Mouse (Mus musculus): ENCODE data around the gene Calhm1. TPM values are rescaled to one million over a fixed set of nuclear protein-coding genes. Genes with fewer than 3 reads are reported as not detected.
"Not testable (repeated sequence)": the region's sequence is repeated elsewhere in the genome, so short reads cannot be mapped to it uniquely, and the experiment has no call there.

Calhm1 gene
- total RNA-seq, 1 experiment from 2014 or later = not detected

DNA sequence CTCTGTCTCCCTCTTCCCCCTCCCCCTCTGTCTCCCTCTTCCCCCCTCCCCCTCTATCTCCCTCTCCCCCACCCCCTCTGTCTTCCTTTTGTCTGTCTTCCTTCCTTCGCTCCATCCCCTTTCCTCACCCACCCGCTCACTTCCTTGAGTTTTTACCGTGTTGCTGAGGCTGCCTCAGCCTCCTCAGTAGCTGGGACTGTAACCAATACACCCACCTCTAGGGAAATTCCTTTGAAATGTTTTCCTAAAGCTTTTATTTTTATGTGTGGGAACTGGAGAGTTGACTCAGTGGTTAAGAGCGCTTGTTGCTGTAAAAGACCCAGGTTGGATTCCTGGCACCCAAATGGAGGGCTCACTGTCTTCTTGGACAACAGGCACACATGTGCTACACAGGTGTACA, 17.6 kb upstream of the Calhm1 start:
- no peak for ATAC-seq (replicated peaks; ENCODE audit: insufficient number of reproducible peaks, low FRiP score, low TSS enrichment, poor library complexity, severe bottlenecking)

DNA sequence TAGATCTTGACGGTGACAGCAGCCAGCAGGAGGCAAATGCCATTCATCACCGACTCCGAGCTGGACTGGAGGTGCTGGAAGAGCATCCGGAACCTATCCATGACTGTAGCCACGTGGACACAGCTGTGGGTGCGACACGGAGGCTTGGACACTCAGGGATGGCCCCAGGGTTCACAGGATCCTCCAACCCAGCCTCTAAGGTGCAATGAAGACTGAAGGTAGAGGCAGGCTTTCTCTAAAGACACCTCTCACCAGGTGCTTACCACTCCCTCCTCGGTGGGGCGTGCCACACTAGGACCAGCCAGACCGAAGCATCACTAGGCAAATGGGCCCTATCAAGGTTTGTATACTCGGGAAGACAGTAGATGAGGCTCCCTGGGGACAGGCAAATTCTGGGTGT, 13.6 kb upstream of the Calhm1 start, which contains the start of gene Calhm3:
Gene Calhm3 (minus strand): TSS at position 101 of the 400 bp plus-strand sequence.
- no peak for ATAC-seq (replicated peaks; ENCODE audit: insufficient number of reproducible peaks, low FRiP score, low TSS enrichment, poor library complexity, severe bottlenecking)

DNA sequence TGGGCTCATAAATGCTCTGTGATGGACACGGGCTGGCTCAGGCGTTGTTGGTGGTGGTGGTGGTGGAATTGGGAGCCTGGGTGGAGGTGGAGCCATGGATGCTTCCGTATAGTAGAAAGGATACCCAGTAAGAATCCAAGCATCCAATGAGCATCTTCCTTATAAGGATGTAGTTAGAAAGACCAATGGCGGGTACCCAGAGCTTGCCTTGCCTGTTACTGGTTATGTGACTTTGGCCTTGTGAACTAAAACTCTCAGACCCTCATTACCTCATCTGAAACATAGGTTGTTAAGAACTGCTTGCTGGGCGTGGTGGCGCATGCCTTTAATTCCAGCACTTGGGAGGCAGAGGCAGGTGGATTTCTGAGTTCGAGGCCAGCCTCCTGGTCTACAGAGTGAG, 9.7 kb upstream of the Calhm1 start:
- ATAC-seq (replicated peaks; ENCODE audit: insufficient number of reproducible peaks, low FRiP score, low TSS enrichment, poor library complexity, severe bottlenecking) = no peak

DNA sequence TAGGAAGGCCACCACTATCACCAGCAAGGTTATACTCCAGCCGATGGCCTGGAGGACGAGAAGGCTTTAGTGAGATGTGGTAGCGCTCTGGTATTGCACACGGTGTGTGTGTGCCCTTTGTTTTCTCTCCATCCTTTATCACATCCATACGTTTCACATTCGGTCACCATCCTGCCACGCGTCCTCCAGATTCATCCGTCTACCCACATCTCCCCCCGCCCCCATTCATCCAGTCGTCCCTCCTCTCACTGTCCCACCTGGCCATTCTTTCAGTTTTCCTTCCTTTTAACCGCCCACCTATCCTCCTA, 8.0 kb upstream of the Calhm1 start:
- ATAC-seq (replicated peaks; ENCODE audit: insufficient number of reproducible peaks, low FRiP score, low TSS enrichment, poor library complexity, severe bottlenecking) = no peak

DNA sequence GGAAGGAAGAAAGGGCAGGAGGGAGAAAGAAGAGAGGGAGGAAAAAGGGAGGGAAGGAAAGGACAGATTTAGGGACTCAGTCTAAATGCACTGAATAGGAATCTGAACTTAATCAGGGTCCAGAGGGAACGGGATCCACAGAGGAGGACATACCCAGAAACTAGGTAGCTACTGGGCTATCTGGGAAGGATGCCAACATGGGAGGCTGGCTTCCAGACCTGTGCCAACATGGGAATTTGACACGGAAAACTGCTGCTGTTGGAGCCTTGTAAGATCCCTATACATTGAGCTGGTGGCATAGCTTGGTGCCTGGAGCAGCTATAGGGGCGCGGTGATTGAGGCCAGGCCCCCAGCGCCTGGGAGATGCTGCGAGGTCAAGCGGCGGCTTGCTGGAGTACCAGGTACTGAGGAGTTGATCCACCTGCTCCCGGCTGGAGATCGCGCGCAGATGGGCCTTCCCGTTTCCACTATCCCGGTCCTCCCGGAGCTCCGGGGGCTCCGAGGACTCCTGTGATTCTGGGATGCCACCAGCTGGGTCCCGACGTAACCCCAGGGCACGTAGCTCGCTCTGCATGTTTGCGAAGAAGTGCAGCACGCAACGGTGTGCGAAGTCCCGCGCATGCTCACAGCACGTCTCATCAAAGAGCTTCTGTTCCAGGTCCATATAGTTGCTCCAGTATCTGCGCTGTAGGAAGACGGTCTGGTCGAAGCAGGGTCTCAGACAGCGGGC, 7.4 kb upstream of the Calhm1 start:
- no peak; the same call in 1 of the 2 replicates for ATAC-seq (replicated peaks; ENCODE audit: insufficient number of reproducible peaks, low FRiP score, low TSS enrichment, poor library complexity, severe bottlenecking)

DNA sequence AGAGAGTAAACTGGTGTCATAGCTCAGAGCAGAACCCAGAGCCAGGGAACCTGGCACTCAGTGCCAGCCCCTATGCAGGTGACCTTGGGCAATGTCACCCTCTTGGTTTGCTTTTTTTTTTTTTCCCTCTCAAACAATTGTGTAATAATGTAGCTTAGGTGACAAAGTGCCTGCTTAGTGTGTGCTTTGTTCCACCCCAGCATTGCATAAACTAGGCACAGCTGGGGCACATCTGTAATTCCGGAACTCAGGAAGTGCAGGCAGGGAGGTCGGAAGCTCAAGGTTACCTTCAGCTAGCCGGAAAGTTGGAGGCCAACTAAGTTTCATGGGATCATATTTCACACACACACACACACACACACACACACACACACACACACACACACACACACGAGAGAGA, 5.8 kb upstream of the Calhm1 start:
- ATAC-seq (replicated peaks; ENCODE audit: insufficient number of reproducible peaks, low FRiP score, low TSS enrichment, poor library complexity, severe bottlenecking) = no peak

DNA sequence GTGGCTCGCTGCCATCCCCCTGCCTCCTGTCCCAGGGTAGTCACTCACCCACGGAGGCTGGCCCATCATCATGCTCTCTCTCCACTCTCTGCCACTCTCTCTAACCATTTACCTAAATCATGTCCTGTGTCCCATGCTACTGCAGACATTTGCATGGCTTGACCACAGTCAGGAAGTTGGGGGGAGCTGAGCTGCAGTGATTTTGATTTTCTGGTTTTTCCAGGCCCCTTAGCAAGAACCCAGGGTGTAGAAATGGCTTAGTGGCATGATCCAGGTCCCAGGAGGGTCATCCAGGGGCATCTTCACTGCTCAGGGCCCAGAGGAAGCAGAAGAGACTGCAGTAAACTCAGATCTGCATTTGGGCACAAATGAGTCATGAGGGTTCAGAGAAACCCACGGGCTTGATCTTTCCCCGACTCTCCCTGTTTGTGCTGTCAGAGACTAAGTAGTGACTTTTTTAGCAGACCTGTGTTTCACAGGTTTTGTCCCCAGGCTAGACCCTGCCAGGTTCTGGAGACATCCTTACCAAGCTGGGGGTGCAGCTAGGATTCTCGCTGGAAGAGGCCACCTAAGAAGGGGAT, 4.3 kb upstream of the Calhm1 start:
- no peak for ATAC-seq (replicated peaks; ENCODE audit: insufficient number of reproducible peaks, low FRiP score, low TSS enrichment, poor library complexity, severe bottlenecking)

DNA sequence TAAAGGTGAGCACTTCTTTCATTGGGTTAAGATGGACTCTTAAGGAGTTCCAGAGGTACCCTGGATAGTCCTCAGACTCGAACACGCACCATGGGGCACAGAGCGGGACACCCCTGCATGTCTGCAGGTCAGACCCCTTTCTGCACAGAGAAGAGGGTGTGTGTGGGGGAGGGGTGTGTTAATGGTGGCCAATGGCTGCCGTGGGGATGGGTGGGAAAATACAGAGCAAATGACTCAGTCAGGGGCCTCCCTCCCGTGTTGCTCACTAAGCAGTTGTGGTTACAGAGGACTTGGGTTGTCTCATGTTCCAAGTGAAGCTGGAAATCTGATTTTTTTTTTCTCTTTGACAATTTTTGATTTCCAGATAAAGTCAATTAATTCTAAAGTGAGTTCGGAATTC, 1.6 kb downstream of the Calhm1 start:
- no peak for ATAC-seq (replicated peaks; ENCODE audit: insufficient number of reproducible peaks, low FRiP score, low TSS enrichment, poor library complexity, severe bottlenecking)

DNA sequence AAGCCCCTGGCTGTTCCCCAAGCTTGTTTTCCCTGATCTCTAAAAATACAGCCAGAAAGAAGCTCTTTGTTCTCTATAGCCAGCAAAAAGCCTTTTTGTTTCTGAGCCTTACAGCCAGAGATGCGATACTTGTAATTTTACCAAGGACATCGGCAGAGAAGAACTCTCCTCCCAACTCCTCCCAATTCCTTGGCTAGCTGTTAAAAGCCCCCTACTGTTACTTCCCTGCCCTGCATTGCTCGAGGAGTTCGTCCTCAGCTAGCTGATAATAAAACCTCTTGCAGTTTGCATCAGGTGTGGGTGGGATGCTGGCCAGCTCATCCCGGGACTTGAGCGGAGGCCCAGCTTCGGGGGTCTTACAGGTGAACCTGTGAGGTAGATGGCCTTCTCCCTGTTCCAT, 4.4 kb downstream of the Calhm1 start:
- ATAC-seq (replicated peaks; ENCODE audit: insufficient number of reproducible peaks, low FRiP score, low TSS enrichment, poor library complexity, severe bottlenecking) = not testable (repeated sequence)

DNA sequence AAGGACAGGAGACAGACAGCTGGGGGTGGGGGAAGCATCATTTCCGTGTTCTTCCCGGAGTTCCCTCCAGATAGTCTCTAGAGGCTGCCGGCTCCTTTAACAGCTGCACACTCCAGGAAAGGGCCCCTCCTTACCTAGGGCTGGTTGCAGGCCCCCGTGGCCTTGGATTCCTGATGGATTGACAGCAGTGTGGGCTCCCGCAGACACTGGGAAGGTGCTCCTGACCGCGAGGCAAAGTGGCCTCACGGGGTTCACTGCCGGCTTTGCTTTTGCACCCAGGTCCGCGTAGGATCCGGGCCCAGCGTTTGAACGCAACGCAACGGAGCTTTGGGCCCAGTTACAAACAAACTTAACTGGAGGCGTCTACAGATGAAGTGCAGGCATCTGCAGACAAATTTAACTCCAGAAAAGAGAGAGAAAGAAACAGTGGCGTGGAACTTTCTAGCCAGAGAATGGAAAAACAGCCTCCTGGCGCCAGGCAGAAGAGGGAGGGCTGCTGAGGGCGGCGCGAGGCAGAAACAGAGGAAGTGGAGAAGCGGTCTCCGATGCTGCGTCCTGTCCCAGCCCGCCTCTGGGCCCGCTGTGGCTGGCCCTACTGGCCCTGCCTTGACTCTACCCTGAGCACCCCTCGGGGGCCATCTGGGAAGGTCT, 6.2 kb downstream of the Calhm1 start, which contains the start of gene Calhm2:
Gene Calhm2 (minus strand): TSS at position 524 of the 651 bp plus-strand sequence.
- ATAC-seq (replicated peaks; ENCODE audit: insufficient number of reproducible peaks, low FRiP score, low TSS enrichment, poor library complexity, severe bottlenecking) = peak; percentile 36; the same call in 1 of the 2 replicates

DNA sequence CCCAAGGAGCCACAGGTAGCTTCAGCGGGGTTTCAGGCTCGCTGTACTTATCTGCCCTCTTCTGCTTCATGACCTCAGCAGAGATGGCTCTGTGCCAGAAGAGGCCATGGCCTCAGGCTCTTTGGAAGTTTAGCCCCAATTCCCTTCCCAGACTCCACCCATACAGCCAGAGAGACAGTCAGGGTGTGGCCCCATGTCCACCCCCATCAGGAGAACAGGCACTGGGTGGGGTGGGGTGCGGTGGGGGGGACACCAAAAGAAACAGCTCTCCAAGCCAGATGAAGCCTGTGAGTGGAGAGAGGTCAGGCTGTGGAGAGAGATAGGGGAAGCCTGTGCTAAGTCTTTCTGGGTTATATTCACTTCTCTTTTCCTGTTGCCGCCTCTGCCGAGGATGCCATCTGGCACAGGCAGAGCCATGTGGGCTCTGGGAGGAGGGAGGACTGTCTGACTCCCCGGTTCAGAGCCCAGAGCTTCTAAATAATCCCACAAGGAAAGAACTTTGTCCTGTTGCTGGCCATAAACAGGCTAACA, 6.9 kb downstream of the Calhm1 start:
- ATAC-seq (replicated peaks; ENCODE audit: insufficient number of reproducible peaks, low FRiP score, low TSS enrichment, poor library complexity, severe bottlenecking) = peak; percentile 41

DNA sequence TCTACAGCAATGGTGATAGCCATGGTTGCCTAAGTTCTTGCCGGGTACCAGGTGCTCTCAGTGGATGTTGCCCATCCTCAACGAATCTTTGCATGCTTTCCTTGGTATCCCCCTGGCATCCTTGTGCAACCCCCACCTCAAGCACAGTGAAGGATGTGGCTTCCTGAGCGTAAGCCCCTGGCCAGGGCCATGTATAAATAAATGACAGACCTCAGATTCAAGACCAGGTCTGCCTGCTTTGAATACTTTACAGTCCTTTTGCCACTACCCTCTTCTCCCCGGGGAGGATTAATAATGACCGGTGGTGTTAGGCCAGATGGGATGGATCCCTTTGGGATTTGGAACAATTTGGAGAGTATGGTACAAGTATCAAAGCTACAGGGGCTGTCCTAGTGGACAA, 7.9 kb downstream of the Calhm1 start:
- ATAC-seq (replicated peaks; ENCODE audit: insufficient number of reproducible peaks, low FRiP score, low TSS enrichment, poor library complexity, severe bottlenecking) = no peak

DNA sequence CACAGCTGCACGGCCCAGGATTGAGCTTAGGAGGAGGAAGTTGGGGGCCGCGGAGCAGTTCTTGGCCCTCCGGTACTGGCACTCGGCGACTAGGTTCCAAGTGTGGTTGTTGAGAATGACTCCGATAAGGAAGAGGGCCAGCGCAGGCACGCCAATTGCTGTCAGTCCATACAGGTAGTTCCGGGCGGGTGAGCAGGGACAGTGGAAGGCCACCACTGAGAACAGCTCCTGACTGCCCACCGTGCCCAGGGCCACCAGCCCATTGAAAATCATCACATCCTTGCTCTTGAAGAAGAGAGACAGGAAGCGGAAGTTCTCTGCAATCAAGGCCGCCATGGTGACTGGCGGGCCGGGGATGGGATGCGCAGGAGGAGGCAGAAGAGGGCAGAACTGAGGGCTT, 8.5 kb downstream of the Calhm1 start:
- ATAC-seq (replicated peaks; ENCODE audit: insufficient number of reproducible peaks, low FRiP score, low TSS enrichment, poor library complexity, severe bottlenecking) = no peak

DNA sequence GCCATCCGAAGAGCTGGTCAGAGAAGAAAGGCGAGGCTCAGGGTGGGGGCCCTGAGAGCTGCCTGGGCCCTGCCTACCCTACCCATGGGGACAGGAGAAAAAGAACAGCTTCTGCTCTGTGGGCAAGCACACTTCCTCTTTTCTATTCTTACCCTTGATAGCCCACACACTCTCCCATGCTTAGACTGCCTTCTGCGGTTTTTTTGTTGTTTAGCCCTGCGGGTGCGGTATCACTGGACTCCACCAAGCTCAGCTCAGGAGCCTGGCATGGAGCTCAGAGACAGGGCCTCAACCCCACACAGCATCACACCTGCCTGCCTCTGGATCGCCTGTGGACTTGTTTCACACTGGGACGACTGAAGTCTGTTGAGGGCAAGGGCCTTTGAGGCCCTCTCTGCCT, 10.9 kb downstream of the Calhm1 start:
- peak; percentile 86 for ATAC-seq (replicated peaks; ENCODE audit: insufficient number of reproducible peaks, low FRiP score, low TSS enrichment, poor library complexity, severe bottlenecking)

DNA sequence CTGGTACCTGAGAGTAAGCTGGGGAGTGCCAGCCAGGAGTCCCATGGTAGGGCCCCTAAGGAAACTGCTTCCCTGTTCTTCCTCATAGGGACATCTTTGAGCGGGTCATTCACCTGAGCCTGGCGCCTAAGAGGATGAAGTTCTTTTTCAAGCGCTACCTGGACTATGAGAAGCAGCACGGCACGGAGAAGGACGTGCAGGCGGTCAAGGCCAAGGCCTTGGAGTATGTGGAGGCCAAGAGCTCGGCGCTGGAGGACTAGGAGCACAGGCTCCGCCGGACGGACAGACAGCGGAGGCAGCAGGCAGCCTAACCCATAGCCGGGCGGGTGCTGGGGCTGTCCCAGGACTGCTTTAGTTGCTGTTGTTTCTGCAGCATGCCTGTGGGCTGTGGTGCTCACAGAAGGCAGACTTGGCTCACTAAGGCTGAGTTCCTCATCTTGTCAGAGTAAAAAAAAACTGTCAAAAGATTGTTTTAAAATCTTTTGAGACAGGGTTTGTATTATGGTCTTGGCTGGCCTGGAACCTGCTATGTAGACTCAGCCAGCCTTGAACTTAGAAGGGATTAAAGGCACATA, 13.4 kb downstream of the Calhm1 start:
- ATAC-seq (replicated peaks; ENCODE audit: insufficient number of reproducible peaks, low FRiP score, low TSS enrichment, poor library complexity, severe bottlenecking) = no peak

DNA sequence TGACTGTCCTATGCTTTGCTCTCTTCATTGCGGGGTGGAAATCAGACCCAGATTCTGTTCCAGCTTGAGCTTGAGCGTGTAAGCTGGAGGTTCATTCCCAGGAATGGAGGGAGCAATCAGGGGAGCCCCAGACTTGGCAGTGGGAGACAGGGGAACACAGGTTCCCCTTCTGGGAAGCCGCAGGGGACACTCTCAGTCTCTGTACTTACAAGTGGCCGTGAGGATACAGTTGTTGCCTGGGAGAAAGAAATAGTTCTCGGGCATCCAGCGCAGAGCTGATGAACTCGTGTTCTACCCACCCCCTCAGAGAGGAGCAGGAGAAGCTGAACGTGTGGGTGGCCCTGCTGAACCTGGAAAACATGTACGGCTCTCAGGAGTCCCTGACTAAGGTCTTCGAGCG, 15.2 kb downstream of the Calhm1 start:
- ATAC-seq (replicated peaks; ENCODE audit: insufficient number of reproducible peaks, low FRiP score, low TSS enrichment, poor library complexity, severe bottlenecking) = no peak

DNA sequence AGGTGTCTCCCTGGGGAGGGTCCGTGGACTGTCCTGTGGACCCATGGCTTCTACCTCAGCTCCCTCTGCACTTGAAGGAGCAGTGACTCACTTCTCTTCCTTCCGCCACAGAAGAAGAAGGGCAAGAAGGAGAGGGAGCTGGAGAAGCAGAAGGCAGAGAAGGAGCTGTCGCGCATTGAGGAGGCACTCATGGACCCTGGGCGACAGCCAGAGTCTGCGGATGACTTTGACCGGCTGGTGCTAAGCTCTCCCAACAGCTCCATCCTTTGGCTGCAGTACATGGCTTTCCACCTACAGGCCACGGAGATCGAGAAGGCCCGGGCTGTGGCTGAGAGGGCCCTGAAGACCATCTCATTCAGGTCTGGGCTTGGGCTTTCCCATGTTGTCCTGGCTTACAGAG, 15.9 kb downstream of the Calhm1 start:
- no peak for ATAC-seq (replicated peaks; ENCODE audit: insufficient number of reproducible peaks, low FRiP score, low TSS enrichment, poor library complexity, severe bottlenecking)

DNA sequence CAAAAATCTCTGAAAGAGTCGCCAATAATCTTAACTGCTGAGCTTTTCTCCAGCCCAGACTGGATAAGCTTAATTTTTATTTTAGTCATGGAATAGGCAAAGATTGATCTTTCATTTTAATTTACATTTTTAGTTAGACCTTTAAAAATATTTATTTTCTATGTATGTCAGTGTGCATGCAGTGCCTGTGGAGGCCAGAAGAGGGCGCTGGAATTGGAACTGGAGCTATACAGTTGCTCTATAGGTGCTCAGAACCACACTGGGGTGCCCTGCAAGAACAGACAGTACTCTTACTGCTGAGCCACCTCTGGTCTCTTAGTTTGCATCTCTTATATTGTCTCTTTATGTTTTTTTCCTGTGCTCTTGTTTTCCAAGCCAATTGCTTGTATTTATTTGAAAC, 21.3 kb downstream of the Calhm1 start:
- ATAC-seq (replicated peaks; ENCODE audit: insufficient number of reproducible peaks, low FRiP score, low TSS enrichment, poor library complexity, severe bottlenecking) = 0 out of 2 replicates have a peak, but pooled peaks have one; percentile 66

DNA sequence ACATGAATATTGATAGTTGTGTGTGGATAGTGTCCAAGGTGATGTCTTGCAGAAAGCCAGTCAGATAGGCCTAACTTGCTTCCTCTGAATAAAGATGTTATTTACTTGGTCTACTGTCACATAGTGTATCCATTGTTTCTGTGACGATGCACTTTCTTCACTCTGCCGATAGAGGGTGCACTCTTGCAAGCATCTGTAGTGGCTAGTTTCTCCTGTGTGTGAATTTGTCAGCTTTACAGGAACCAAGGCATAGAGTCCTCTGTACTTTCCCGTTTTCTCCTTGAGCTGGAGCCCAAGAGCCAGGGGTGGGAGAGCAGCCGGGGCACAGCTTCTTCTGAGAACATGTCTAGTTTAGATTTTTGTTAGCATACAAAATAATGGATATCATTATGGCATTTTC, 23.0 kb downstream of the Calhm1 start:
- peak; percentile 78 for ATAC-seq (replicated peaks; ENCODE audit: insufficient number of reproducible peaks, low FRiP score, low TSS enrichment, poor library complexity, severe bottlenecking)

DNA sequence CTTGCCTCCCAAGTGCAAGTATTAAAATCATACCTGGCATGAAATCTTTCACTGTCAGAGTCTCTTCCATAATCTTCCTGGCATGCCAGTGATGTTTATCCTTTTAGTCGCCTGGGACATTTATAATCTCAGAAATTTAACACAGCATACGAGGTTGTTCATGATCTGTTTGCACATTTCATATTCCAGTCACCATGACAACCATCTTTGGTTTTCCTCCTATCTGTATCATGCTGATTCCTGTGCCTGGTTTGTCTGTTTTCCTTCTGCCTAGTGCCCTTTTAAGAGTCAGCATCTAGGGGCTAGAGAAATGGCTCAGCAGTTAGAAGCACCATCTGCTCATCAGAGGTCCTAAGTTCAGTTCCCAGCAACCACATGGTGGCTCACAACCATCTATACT, 25.4 kb downstream of the Calhm1 start:
- ATAC-seq (replicated peaks; ENCODE audit: insufficient number of reproducible peaks, low FRiP score, low TSS enrichment, poor library complexity, severe bottlenecking) = no peak
